Mouse (Mus musculus) hindbrain, embryonic 14.5 days (tissue): ENCODE data around the gene Dock2. TPM values are rescaled to one million over a fixed set of nuclear protein-coding genes. Genes with fewer than 3 reads are reported as not detected.

Experiments used
- ATAC-seq: fragments of 200-750 bp; cut with Nextera tagmentation; 2 replicates; pipeline ENCODE4 v1.8.0; 2017; ENCODE audit warnings: moderate number of reproducible peaks, mild to moderate bottlenecking, moderate TSS enrichment, moderate library complexity; ENCODE audit not compliant: low FRiP score
- DNase-seq: peaks from one replicate; pipeline ENCODE4 v3.0.0-alpha.2; 2015; ENCODE audit warnings: low spot score
- H3K27ac ChIP-seq: fragments of 300-500 bp; sonication (generic); 2 replicates; pipeline ENCODE4 v1.5.1; 2014; ENCODE audit warnings: mild to moderate bottlenecking, moderate library complexity
- H3K27me3 ChIP-seq: fragments of 300-500 bp; sonication (generic); 2 replicates; pipeline ENCODE4 v1.6.1; 2014; ENCODE audit warnings: mild to moderate bottlenecking, low read length, mixed read lengths; ENCODE audit not compliant: control insufficient read depth, insufficient read depth
- H3K36me3 ChIP-seq: fragments of 300-500 bp; sonication (generic); replicated peaks from 2 replicates; pipeline ENCODE4 v1.6.1; 2014; ENCODE audit not compliant: control insufficient read depth, insufficient read depth
- H3K4me1 ChIP-seq: fragments of 300-500 bp; sonication (generic); replicated peaks from 2 replicates; pipeline ENCODE4 v1.6.1; 2014; ENCODE audit warnings: antibody characterized with exemption, low read length, mixed read lengths; ENCODE audit not compliant: control insufficient read depth, insufficient read depth
- H3K4me2 ChIP-seq: fragments of 300-500 bp; sonication (generic); replicated peaks from 2 replicates; pipeline ENCODE4 v1.6.1; 2014; ENCODE audit warnings: mild to moderate bottlenecking, moderate library complexity
- H3K4me3 ChIP-seq: fragments of 300-500 bp; sonication (generic); replicated peaks from 2 replicates; pipeline ENCODE4 v1.5.1; 2014; ENCODE audit warnings: mild to moderate bottlenecking, low read length
- H3K9ac ChIP-seq: fragments of 300-500 bp; sonication (generic); 2 replicates; pipeline ENCODE4 v1.6.1; 2014
- H3K9me3 ChIP-seq: fragments of 300-500 bp; sonication (generic); 2 replicates; pipeline ENCODE4 v1.6.1; 2016; ENCODE audit warnings: low read length; ENCODE audit not compliant: control insufficient read depth
- WGBS: fragments of 180-500 bp; shearing (Covaris S2); extraction: QIAGEN DNeasy Blood & Tissue Kit; methylation state at CpG from one replicate; pipeline ENCODE4 v1.1.7; 2014; 5-methylcytosine and 5-hydroxymethylcytosine counted together
- polyA plus RNA-seq: library from polyadenylated mRNA; unstranded; fragments of >200 nt; fragmentation: Nextera tagmentation; extraction: Ambion mirVana; gene quantifications from 2 replicates; pipeline ENCODE4 v1.2.1, GENCODE M21; 2014

Gene Dock2
- polyA plus RNA-seq, 1 experiment from 2014 or later: 0.84 TPM

DNA sequence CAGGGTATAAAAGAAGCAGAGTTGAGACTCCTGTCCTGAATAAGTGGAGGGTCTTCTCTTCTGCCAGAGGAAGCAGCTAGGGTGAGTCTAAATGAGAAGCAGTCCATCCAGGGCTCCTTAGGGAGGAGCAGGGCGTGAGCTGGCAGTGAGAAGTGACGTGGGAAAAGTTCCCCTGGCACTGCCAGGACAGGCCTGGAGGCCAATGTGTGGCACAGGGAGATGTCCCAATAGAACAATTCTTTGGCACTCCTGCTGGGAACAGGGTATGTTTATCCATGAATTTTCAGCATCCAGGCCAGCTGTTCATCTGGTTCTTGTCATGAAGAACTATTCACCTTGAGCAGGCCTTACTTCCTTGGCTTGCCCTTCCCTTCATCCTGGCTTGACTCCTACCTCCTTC, 604.9 kb downstream of the Dock2 start:
- no peaks in the 10 kb centered on the region for H3K9me3 ChIP-seq
- no peak overlapping the region for H3K9ac ChIP-seq
- H3K36me3 ChIP-seq: no peaks in the 10 kb centered on the region
- no peak overlapping the region for H3K4me2 ChIP-seq
- 0 out of 2 replicates have a peak, but pooled peaks cover 4% of the 10 kb centered on the region for H3K4me1 ChIP-seq
- no peak overlapping the region for H3K27ac ChIP-seq
- DNase-seq (no peak), ATAC-seq (no peak)
- no peak overlapping the region for H3K4me3 ChIP-seq
- H3K27me3 ChIP-seq: no peaks in the 10 kb centered on the region
- 77% methylated on average over 2 of the region's 2 CpGs for WGBS

Other genes starting within 250 kb of the Dock2 start
- gene Spdl1, start 49.7 kb upstream of the Dock2 start, polyA plus RNA-seq: 3.2 and 4.0 TPM in 2 replicates